Mouse (Mus musculus) MEL (cell line): ENCODE measurements at regions not wholly inside any gene's neighbourhood (a gene's known extent, or its start where the extent isn't known, plus 50 kb on each side); places are given as distances from the start of the nearest gene placed in this dataset.

ENCODE experiments used
- POLR2A ChIP-seq, 2 experiments: IDR thresholded peaks; 2 replicates each; pipeline ENCODE4 v1.6.1; 2011 to 2012; ENCODE audit warnings: low read length in 2 of 2, mild to moderate bottlenecking in 2 of 2, control low read depth in 1 of 2, improper control_type of control experiment in 1 of 2, low read depth in 1 of 2, moderate library complexity in 1 of 2; ENCODE audit not compliant: control insufficient read depth in 1 of 2, insufficient read depth in 1 of 2, poor library complexity in 1 of 2
- ZNF384 ChIP-seq: IDR thresholded peaks from 2 replicates; pipeline ENCODE4 v1.6.1; 2012; ENCODE audit warnings: low read depth, mild to moderate bottlenecking, inconsistent platforms, low read length, improper control_type of control experiment

DNA sequence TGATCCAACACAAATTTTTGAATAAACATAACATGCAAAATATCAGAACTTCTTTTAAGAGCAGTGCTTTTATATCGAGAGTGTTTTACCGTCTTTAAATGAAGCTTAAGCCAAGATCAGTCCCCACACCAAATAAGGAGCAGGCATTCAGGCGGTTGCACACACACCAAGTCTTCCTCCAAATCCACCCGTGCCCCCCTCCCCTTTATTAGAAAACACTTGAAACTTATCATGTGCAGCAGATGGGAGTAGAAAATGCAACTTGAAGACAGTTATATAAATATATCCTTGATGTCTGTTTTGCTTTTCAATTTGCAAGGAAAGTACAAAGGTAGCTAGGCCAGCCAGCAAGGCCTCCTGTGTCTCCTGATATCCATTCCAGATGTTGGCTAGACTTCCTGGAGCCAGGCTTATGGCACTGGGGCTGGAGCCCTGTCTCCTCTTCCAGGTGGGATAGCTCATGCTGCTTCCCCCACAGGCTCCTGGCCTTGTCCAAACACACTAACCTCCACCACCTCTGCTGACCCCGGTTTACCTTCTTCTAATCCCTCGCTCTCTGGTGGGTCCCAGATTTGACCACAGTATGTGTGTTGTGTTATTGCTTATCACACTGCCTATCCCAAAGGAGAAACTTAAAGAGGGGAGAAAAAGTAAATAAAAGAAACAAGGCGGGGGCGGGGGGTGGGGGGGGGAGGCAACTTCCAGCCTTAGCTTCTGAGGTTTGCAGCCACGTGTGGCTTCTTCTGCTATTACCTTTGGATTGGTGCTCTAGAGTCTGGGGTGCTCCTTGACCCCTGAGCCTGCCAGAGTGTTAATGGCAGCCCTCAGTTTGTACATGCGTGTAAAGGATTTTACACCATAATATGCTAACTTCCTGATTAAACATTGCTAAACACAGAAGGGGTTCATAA, 437.0 kb upstream of the Id2 start:
- no peak for TF ChIP-seq POLR2A (IDR thresholded peaks at IDR 0.05; ENCODE audit: control insufficient read depth in 1 of 2, insufficient read depth in 1 of 2, low read depth in 1 of 2, low read length in 2 of 2, poor library complexity in 1 of 2)
- no peak for TF ChIP-seq ZNF384
